Mouse (Mus musculus): Measurements from ENCODE around the gene Tcf20. TPM values are rescaled to one million over a fixed set of nuclear protein-coding genes. Genes with fewer than 3 reads are reported as not detected.

Gene Tcf20
- total and polyA plus RNA-seq, 3 experiments, result 34.7 to 92.0 (median 91.8) TPM

- DNase-seq (ENCODE audit: low read depth, low spot score), result peak; percentile 79
- Histone ChIP-seq H3K27me3 (ENCODE audit: control insufficient read depth in 1 of 2, insufficient read depth in 2 of 2, low read length in 2 of 2) (peaks cover 3 to 5% of the 10 kb centered on the region in 2 experiments; a peak in 3 of 4 replicates), H3K4me1 (ENCODE audit: control insufficient read depth in 1 of 2, insufficient read depth in 2 of 2, low read length in 2 of 2) (peaks cover 0 to 9% of the 10 kb centered on the region in 2 experiments; a peak in 1 of 4 replicates), H3K9me3 (replicated peaks; ENCODE audit: insufficient read depth, low read length) (no peaks in the 10 kb centered on the region), H3K79me2 (ENCODE audit: control insufficient read depth, insufficient read depth, low read length, poor library complexity) (no peaks in the 10 kb centered on the region), H3K36me3 (ENCODE audit: control insufficient read depth in 1 of 2, insufficient read depth in 2 of 2, low read length in 2 of 2) (peaks cover 0 to 3% of the 10 kb centered on the region in 2 experiments; a peak in 1 of 4 replicates), H3K4me3 (ENCODE audit: control insufficient read depth in 1 of 2, insufficient read depth in 1 of 2, low read depth in 2 of 2, low read length in 2 of 2) (no peak overlapping the region), H3K27ac (ENCODE audit: control insufficient read depth, low read depth, low read length) (no peak overlapping the region), H3K9ac (ENCODE audit: control insufficient read depth, low read depth, low read length, poor library complexity, severe bottlenecking) (no peak overlapping the region)
- TF ChIP-seq ZKSCAN1 (IDR thresholded peaks at IDR 0.05; ENCODE audit: low read depth, low read length), result no peak
- peak in 1 of 2 experiments; percentile 49; a peak in 2 of 4 replicates for TF ChIP-seq EP300 (IDR thresholded peaks at IDR 0.05; ENCODE audit: low read depth in 1 of 2, low read length in 2 of 2)
- peak; percentile 16; the same call in 1 of the 2 replicates for TF ChIP-seq SIN3A (IDR thresholded peaks at IDR 0.05; ENCODE audit: low read length)
- peak; percentile 57; the same call in 1 of the 2 replicates for TF ChIP-seq ETS1 (IDR thresholded peaks at IDR 0.05; ENCODE audit: low read depth, low read length)
- TF ChIP-seq MAZ (IDR thresholded peaks at IDR 0.05; ENCODE audit: low read depth, low read length), result no peak
- TF ChIP-seq JUND (IDR thresholded peaks at IDR 0.05; ENCODE audit: low read depth, low read length), result no peak
- no peak for TF ChIP-seq NRF1 (IDR thresholded peaks at IDR 0.05; ENCODE audit: insufficient read depth, low read depth, low read length, poor library complexity, severe bottlenecking)
- TF ChIP-seq TAL1 (IDR thresholded peaks at IDR 0.05; ENCODE audit: low read length), result no peak
- TF ChIP-seq CHD1 (IDR thresholded peaks at IDR 0.05; ENCODE audit: low read depth, low read length), result no peak
- no peak for TF ChIP-seq ZC3H11A (IDR thresholded peaks at IDR 0.05; ENCODE audit: low read depth, low read length)
- no peak for TF ChIP-seq ELF1 (IDR thresholded peaks at IDR 0.05; ENCODE audit: low read depth, low read length)
- TF ChIP-seq ZNF384 (IDR thresholded peaks at IDR 0.05; ENCODE audit: low read depth, low read length), result no peak
- peak; percentile 93 for TF ChIP-seq GATA1 (IDR thresholded peaks at IDR 0.05; ENCODE audit: low read depth, low read length)
- 0 out of 2 replicates have a peak, but pooled peaks have one; percentile 29 for TF ChIP-seq MXI1 (IDR thresholded peaks at IDR 0.05; ENCODE audit: low read depth, low read length)
Observed at GRCm38 (mm10) chr15:82914455-82914854, 73.2 kb downstream of the Tcf20 start.

GRCm38 (mm10) chr15:82911965-82912337, 75.7 kb downstream of the Tcf20 start:
- no peak for TF ChIP-seq E2F4 (IDR thresholded peaks at IDR 0.05; ENCODE audit: borderline replicate concordance, low read depth, low read length)
- Histone ChIP-seq H3K27ac (ENCODE audit: control insufficient read depth, low read depth, low read length) (no peak overlapping the region), H3K79me2 (ENCODE audit: control insufficient read depth, insufficient read depth, low read length, poor library complexity) (no peaks in the 10 kb centered on the region), H3K9ac (ENCODE audit: control insufficient read depth, low read depth, low read length, poor library complexity, severe bottlenecking) (no peak overlapping the region), H3K36me3 (ENCODE audit: control insufficient read depth in 1 of 2, insufficient read depth in 2 of 2, low read length in 2 of 2) (peaks cover 0 to 3% of the 10 kb centered on the region in 2 experiments; a peak in 1 of 4 replicates), H3K4me3 (ENCODE audit: control insufficient read depth in 1 of 2, insufficient read depth in 1 of 2, low read depth in 2 of 2, low read length in 2 of 2) (no peak overlapping the region), H3K27me3 (ENCODE audit: control insufficient read depth in 1 of 2, insufficient read depth in 2 of 2, low read length in 2 of 2) (peaks cover 5 to 10% of the 10 kb centered on the region in 2 experiments), H3K9me3 (replicated peaks; ENCODE audit: insufficient read depth, low read length) (no peaks in the 10 kb centered on the region), H3K4me1 (ENCODE audit: control insufficient read depth in 1 of 2, insufficient read depth in 2 of 2, low read length in 2 of 2) (peaks cover 0 to 9% of the 10 kb centered on the region in 2 experiments; a peak in 1 of 4 replicates)
- no peak for DNase-seq (ENCODE audit: low read depth, low spot score)

Data from MEL (cell line).